Mouse (Mus musculus): ENCODE data around the gene Zcchc24. TPM values are rescaled to one million over a fixed set of nuclear protein-coding genes. Genes with fewer than 3 reads are reported as not detected.

Gene Zcchc24
- polyA plus RNA-seq, 1 experiment from 2014 or later: 19.3 TPM

GRCm38 (mm10) chr14:25786959-25787358 lies 18.1 kb upstream of the Zcchc24 start:
- Histone ChIP-seq H3K27me3 (replicated peaks; ENCODE audit: insufficient read depth, low read length) (no peaks in the 10 kb centered on the region), H3K4me2 (replicated peaks; ENCODE audit: low read depth, low read length) (no peak overlapping the region), H3K9me3 (ENCODE audit: low read length) (no peaks in the 10 kb centered on the region), H3K9ac (replicated peaks; ENCODE audit: low read depth) (no peak overlapping the region), H3K27ac (ENCODE audit: low read length) (peak overlapping the region; percentile 48), H3K4me3 (ENCODE audit: low read depth, low read length) (no peak overlapping the region), H3K36me3 (ENCODE audit: insufficient read depth, low read length) (no peaks in the 10 kb centered on the region), H3K4me1 (ENCODE audit: insufficient read depth, low read depth, low read length) (peaks cover 3% of the 10 kb centered on the region; the same call in 1 of the 2 replicates)
- TF ChIP-seq CTCF (IDR thresholded peaks at IDR 0.05) (no peak), EP300 (IDR thresholded peaks at IDR 0.05) (peak; percentile 20; the same call in 1 of the 2 replicates)
- ATAC-seq (peak; percentile 87), DNase-seq (ENCODE audit: low spot score) (peak; percentile 90)
- WGBS: 23% methylated on average over 5 of the region's 5 CpGs

- TF ChIP-seq EP300 (IDR thresholded peaks at IDR 0.05) (no peak), CTCF (IDR thresholded peaks at IDR 0.05) (no peak)
- no peak overlapping the region for H3K27ac ChIP-seq (ENCODE audit: low read length)
- no peak for DNase-seq (ENCODE audit: low spot score)
- WGBS: 81% methylated on average over 4 of the region's 4 CpGs
- ATAC-seq: no peak
- no peak overlapping the region for H3K4me3 ChIP-seq (ENCODE audit: low read depth, low read length)
- no peaks in the 10 kb centered on the region for H3K27me3 ChIP-seq (replicated peaks; ENCODE audit: insufficient read depth, low read length)
- no peak overlapping the region for H3K4me2 ChIP-seq (replicated peaks; ENCODE audit: low read depth, low read length)
- peaks cover 3% of the 10 kb centered on the region; the same call in 1 of the 2 replicates for H3K4me1 ChIP-seq (ENCODE audit: insufficient read depth, low read depth, low read length)
- H3K9ac ChIP-seq (replicated peaks; ENCODE audit: low read depth): no peak overlapping the region
- H3K9me3 ChIP-seq (ENCODE audit: low read length): no peaks in the 10 kb centered on the region
- H3K36me3 ChIP-seq (ENCODE audit: insufficient read depth, low read length): no peaks in the 10 kb centered on the region
These were observed 16.4 kb upstream of the Zcchc24 start for GRCm38 (mm10) chr14:25785210-25785609.

DNA sequence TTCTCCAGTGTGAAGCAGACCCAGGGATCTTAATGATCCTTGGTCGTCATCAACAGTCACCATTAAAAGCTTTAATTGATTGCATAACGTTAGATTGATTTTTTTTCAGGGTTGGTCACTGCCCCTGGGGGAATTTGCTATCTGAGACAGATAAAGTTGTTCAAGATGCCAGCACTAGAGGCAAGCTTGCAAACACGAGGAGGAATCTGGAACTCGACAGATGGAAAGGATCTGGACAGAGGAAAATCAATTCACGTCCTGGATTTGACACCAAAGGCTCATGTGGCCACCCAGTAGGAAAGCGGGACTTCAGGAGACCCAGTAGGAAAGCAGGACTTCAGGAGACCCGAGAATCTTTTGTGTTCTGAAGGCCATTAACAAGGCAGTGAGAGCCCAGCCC lies 14.4 kb upstream of the Zcchc24 start:
- no peak overlapping the region for H3K27ac ChIP-seq (ENCODE audit: low read length)
- H3K9ac ChIP-seq (replicated peaks; ENCODE audit: low read depth): no peak overlapping the region
- ATAC-seq: no peak
- WGBS: 47% methylated on average over 7 of the region's 7 CpGs
- peak; percentile 29 for DNase-seq (ENCODE audit: low spot score)
- H3K36me3 ChIP-seq (ENCODE audit: insufficient read depth, low read length): no peaks in the 10 kb centered on the region
- no peaks in the 10 kb centered on the region for H3K9me3 ChIP-seq (ENCODE audit: low read length)
- TF ChIP-seq EP300 (IDR thresholded peaks at IDR 0.05) (no peak), CTCF (IDR thresholded peaks at IDR 0.05) (no peak)
- no peak overlapping the region for H3K4me3 ChIP-seq (ENCODE audit: low read depth, low read length)
- peaks cover 3% of the 10 kb centered on the region; the same call in 1 of the 2 replicates for H3K4me1 ChIP-seq (ENCODE audit: insufficient read depth, low read depth, low read length)
- H3K4me2 ChIP-seq (replicated peaks; ENCODE audit: low read depth, low read length): no peak overlapping the region
- H3K27me3 ChIP-seq (replicated peaks; ENCODE audit: insufficient read depth, low read length): no peaks in the 10 kb centered on the region

DNA sequence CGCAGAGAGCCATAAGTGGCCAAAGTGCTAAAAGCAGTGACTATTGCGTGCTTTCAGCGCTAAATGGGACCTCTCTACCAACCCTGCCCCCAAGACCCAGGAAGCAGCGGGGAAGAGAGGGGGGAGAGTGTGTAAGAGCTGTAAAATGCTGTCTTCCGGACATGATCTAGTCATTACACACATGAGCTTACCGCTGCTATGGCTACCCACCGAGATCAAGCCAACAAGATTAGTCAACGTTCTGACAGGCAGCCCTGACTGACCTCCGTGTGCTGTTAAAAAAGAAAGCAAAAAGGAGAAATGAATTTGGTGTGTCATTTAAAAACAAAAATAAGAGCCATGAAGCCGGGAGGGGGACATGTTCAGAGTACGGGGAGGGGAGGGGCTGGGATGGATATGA lies 11.8 kb upstream of the Zcchc24 start:
- Histone ChIP-seq H3K4me1 (ENCODE audit: insufficient read depth, low read depth, low read length) (no peaks in the 10 kb centered on the region), H3K9me3 (ENCODE audit: low read length) (no peaks in the 10 kb centered on the region), H3K27ac (ENCODE audit: low read length) (peak overlapping the region; percentile 35; the same call in 1 of the 2 replicates), H3K4me2 (replicated peaks; ENCODE audit: low read depth, low read length) (no peak overlapping the region), H3K4me3 (ENCODE audit: low read depth, low read length) (no peak overlapping the region), H3K27me3 (replicated peaks; ENCODE audit: insufficient read depth, low read length) (no peaks in the 10 kb centered on the region), H3K9ac (replicated peaks; ENCODE audit: low read depth) (no peak overlapping the region), H3K36me3 (ENCODE audit: insufficient read depth, low read length) (no peaks in the 10 kb centered on the region)
- ATAC-seq (peak; percentile 51), DNase-seq (ENCODE audit: low spot score) (peak; percentile 86)
- TF ChIP-seq EP300 (IDR thresholded peaks at IDR 0.05): no peak
- no peak for TF ChIP-seq CTCF (IDR thresholded peaks at IDR 0.05)
- WGBS: 66% methylated on average over 11 of the region's 11 CpGs

DNA sequence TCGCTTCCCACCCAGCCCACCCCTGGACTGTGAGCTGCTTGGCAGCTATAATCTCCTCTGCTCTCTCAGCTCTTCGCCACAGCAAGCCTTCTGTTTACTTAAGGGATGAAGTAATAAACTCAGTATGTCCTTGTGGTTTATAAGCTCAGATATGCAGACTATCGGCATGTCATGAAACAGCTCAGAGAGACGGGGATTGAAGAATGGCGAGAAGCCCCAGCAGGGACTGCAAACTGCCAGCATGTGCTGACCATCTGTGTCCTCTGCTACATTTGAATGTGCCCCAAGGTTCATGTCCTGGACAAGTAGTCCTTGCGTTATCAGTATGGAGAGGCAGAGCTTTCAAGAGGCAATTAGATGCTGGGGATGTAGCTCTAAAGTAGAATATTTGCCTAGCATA lies 7.5 kb upstream of the Zcchc24 start:
- TF ChIP-seq EP300 (IDR thresholded peaks at IDR 0.05) (no peak), CTCF (IDR thresholded peaks at IDR 0.05) (peak; percentile 8; the same call in 1 of the 2 replicates)
- 21% methylated on average over 6 of the region's 6 CpGs for WGBS
- ATAC-seq (peak; percentile 71), DNase-seq (ENCODE audit: low spot score) (peak; percentile 76)
- no peak overlapping the region for H3K27ac ChIP-seq (ENCODE audit: low read length)
- no peak overlapping the region for H3K4me3 ChIP-seq (ENCODE audit: low read depth, low read length)
- no peaks in the 10 kb centered on the region for H3K36me3 ChIP-seq (ENCODE audit: insufficient read depth, low read length)
- H3K9me3 ChIP-seq (ENCODE audit: low read length): no peaks in the 10 kb centered on the region
- no peaks in the 10 kb centered on the region for H3K27me3 ChIP-seq (replicated peaks; ENCODE audit: insufficient read depth, low read length)
- peaks cover 9% of the 10 kb centered on the region; the same call in 1 of the 2 replicates for H3K4me1 ChIP-seq (ENCODE audit: insufficient read depth, low read depth, low read length)
- no peak overlapping the region for H3K9ac ChIP-seq (replicated peaks; ENCODE audit: low read depth)
- no peak overlapping the region for H3K4me2 ChIP-seq (replicated peaks; ENCODE audit: low read depth, low read length)

- WGBS: 24% methylated on average over 5 of the region's 5 CpGs
- H3K27me3 ChIP-seq (replicated peaks; ENCODE audit: insufficient read depth, low read length): no peaks in the 10 kb centered on the region
- no peak overlapping the region for H3K4me2 ChIP-seq (replicated peaks; ENCODE audit: low read depth, low read length)
- no peaks in the 10 kb centered on the region for H3K36me3 ChIP-seq (ENCODE audit: insufficient read depth, low read length)
- H3K4me3 ChIP-seq (ENCODE audit: low read depth, low read length): no peak overlapping the region
- DNase-seq (ENCODE audit: low spot score) (no peak), ATAC-seq (no peak)
- peaks cover 9% of the 10 kb centered on the region; the same call in 1 of the 2 replicates for H3K4me1 ChIP-seq (ENCODE audit: insufficient read depth, low read depth, low read length)
- no peaks in the 10 kb centered on the region for H3K9me3 ChIP-seq (ENCODE audit: low read length)
- TF ChIP-seq CTCF (IDR thresholded peaks at IDR 0.05) (no peak), EP300 (IDR thresholded peaks at IDR 0.05) (no peak)
- H3K9ac ChIP-seq (replicated peaks; ENCODE audit: low read depth): no peak overlapping the region
- H3K27ac ChIP-seq (ENCODE audit: low read length): no peak overlapping the region
These were observed 5.3 kb upstream of the Zcchc24 start for GRCm38 (mm10) chr14:25774100-25774499.

DNA sequence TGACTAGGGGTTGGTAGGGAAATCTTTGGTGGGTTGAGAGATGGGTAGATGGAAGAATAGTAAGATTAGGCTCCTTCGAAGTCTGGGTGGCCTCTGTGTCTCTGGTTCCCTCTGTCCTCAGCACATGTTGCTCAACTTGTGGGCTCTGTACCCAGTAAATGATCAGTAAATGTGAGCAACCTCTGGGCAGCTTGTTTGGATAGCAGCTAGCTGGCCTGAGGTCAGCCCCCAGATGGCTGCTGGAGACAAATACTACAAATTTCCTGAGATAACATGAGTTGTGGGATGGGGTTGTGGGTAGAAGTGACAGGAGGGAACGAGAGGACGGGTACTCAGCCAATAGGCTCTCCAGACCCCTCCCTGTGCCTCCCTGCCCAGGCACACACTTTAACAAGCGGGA lies 4.2 kb upstream of the Zcchc24 start:
- Histone ChIP-seq H3K4me3 (ENCODE audit: low read depth, low read length) (no peak overlapping the region), H3K27ac (ENCODE audit: low read length) (no peak overlapping the region), H3K36me3 (ENCODE audit: insufficient read depth, low read length) (no peaks in the 10 kb centered on the region), H3K4me1 (ENCODE audit: insufficient read depth, low read depth, low read length) (peaks cover 9% of the 10 kb centered on the region; the same call in 1 of the 2 replicates), H3K27me3 (replicated peaks; ENCODE audit: insufficient read depth, low read length) (no peaks in the 10 kb centered on the region), H3K4me2 (replicated peaks; ENCODE audit: low read depth, low read length) (no peak overlapping the region), H3K9me3 (ENCODE audit: low read length) (no peaks in the 10 kb centered on the region), H3K9ac (replicated peaks; ENCODE audit: low read depth) (no peak overlapping the region)
- TF ChIP-seq CTCF (IDR thresholded peaks at IDR 0.05) (no peak), EP300 (IDR thresholded peaks at IDR 0.05) (no peak)
- WGBS: 36% methylated on average over 4 of the region's 4 CpGs
- ATAC-seq (no peak), DNase-seq (ENCODE audit: low spot score) (no peak)

Measured in lung, postnatal 0 days (tissue).